Mouse (Mus musculus) kidney, adult 11 months (tissue): ENCODE results near the gene Rbsn.

ENCODE experiments used
- DNase-seq: peaks from one replicate; pipeline ENCODE4 v3.0.0; 2022

Rbsn gene

GRCm38 (mm10) chr6:92214773-92215449 is at the start of gene Rbsn:
Rbsn (minus strand) TSS chr6:92214925.
- DNase-seq = peak; percentile 91

GRCm38 (mm10) chr6:92261162-92261843 is 46.6 kb upstream of the Rbsn start:
- peak; percentile 59 for DNase-seq

- no peak for DNase-seq
These were observed 40.6 kb upstream of the Rbsn start for GRCm38 (mm10) chr6:92255346-92255745.

- no peak for DNase-seq
These were observed 38.6 kb upstream of the Rbsn start for GRCm38 (mm10) chr6:92253253-92253870.

GRCm38 (mm10) chr6:92247215-92247919 is 32.6 kb upstream of the Rbsn start:
- no peak for DNase-seq

GRCm38 (mm10) chr6:92246335-92246734 is 31.6 kb upstream of the Rbsn start:
- no peak for DNase-seq

GRCm38 (mm10) chr6:92244591-92244990 is 29.9 kb upstream of the Rbsn start, which contains the start of gene Trh:
Trh (minus strand) TSS chr6:92244650.
- DNase-seq = no peak

GRCm38 (mm10) chr6:92241178-92241906 is 26.6 kb upstream of the Rbsn start:
- peak; percentile 46 for DNase-seq

- DNase-seq = no peak
These were observed 20.3 kb upstream of the Rbsn start for GRCm38 (mm10) chr6:92235036-92235435.

GRCm38 (mm10) chr6:92231762-92232161 is 17.0 kb upstream of the Rbsn start:
- peak; percentile 31 for DNase-seq

GRCm38 (mm10) chr6:92231356-92231755 is 16.6 kb upstream of the Rbsn start:
- no peak for DNase-seq

GRCm38 (mm10) chr6:92229586-92229985 is 14.9 kb upstream of the Rbsn start:
- no peak for DNase-seq

- DNase-seq = no peak
These were observed 14.4 kb upstream of the Rbsn start for GRCm38 (mm10) chr6:92229103-92229502.

GRCm38 (mm10) chr6:92224981-92225380 is 10.3 kb upstream of the Rbsn start:
- DNase-seq = no peak

GRCm38 (mm10) chr6:92222021-92222420 is 7.3 kb upstream of the Rbsn start:
- DNase-seq = peak; percentile 55

- peak; percentile 72 for DNase-seq
These were observed 6.9 kb upstream of the Rbsn start for GRCm38 (mm10) chr6:92221604-92222003.

GRCm38 (mm10) chr6:92219445-92219844 is 4.7 kb upstream of the Rbsn start:
- peak; percentile 88 for DNase-seq

- DNase-seq = no peak
These were observed 511 bp downstream of the Rbsn start for GRCm38 (mm10) chr6:92214055-92214772.

- DNase-seq = no peak
These were observed 15.3 kb downstream of the Rbsn start for GRCm38 (mm10) chr6:92199414-92199813.

GRCm38 (mm10) chr6:92184178-92184577 is 30.5 kb downstream of the Rbsn start:
- DNase-seq = no peak

- DNase-seq = peak; percentile 54
These were observed 31.0 kb downstream of the Rbsn start, which contains the start of gene Mrps25 for GRCm38 (mm10) chr6:92183621-92184131. Mrps25 (minus strand) TSS chr6:92184033.

GRCm38 (mm10) chr6:92176450-92176849 is 38.3 kb downstream of the Rbsn start:
- DNase-seq = no peak
